Mouse (Mus musculus): Measurements from ENCODE around the gene Med6. TPM values are rescaled to one million over a fixed set of nuclear protein-coding genes. Genes with fewer than 3 reads are reported as not detected.
"Not testable (repeated sequence)": the region's sequence is repeated elsewhere in the genome, so short reads cannot be mapped to it uniquely, and the experiment has no call there.

Med6 gene
- polyA plus RNA-seq, 1 experiment = 32.7 TPM

DNA sequence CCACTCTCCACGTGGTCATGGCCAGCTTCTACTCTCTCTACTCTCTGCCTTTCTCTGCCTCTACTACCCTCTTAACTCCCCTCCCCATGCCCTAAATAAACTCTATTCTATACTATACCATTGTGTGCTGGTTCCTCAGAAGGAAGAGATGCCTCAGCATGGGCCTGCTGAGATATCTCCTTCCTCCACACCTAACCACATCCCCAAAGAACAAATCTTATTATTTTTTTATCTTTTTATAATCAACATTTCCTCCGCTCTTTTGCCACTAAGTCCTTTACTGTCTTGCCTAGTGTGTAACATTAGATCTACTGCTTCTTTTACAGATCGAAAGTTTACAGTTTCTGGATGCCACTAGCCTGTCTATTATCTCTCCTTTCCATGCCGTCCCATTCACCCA lies 47.6 kb downstream of the Med6 start:
- no peak for DNase-seq (ENCODE audit: low read depth)
- TF ChIP-seq POLR2A (IDR thresholded peaks at IDR 0.05; ENCODE audit: borderline replicate concordance, extremely low read depth, insufficient read depth, insufficient read length, poor library complexity, severe bottlenecking) (no peak), CTCF (IDR thresholded peaks at IDR 0.05; ENCODE audit: borderline replicate concordance, extremely low read depth, insufficient read depth, insufficient read length) (no peak)

DNA sequence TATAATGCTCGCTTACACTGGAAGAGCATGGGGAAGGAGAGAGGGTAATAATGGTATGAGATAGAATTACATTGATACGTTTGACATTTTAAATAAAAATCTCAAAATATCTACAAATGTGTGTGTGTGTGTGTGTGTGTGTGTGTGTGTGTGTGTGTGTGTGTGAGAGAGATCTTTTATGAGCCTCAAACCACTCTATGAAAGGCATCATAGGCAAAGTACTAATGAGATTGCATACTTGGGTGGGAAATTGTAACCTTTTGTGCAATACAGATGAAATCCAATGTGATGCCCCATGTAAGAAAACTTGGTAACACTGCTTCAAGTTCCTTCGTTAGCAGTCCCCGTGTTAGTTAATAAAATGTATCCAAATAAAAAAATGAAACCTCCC lies 61.8 kb downstream of the Med6 start:
- no peak for TF ChIP-seq POLR2A (IDR thresholded peaks at IDR 0.05; ENCODE audit: borderline replicate concordance, extremely low read depth, insufficient read depth, insufficient read length, poor library complexity, severe bottlenecking)
- no peak for TF ChIP-seq CTCF (IDR thresholded peaks at IDR 0.05; ENCODE audit: borderline replicate concordance, extremely low read depth, insufficient read depth, insufficient read length)
- DNase-seq (ENCODE audit: low read depth) = no peak

DNA sequence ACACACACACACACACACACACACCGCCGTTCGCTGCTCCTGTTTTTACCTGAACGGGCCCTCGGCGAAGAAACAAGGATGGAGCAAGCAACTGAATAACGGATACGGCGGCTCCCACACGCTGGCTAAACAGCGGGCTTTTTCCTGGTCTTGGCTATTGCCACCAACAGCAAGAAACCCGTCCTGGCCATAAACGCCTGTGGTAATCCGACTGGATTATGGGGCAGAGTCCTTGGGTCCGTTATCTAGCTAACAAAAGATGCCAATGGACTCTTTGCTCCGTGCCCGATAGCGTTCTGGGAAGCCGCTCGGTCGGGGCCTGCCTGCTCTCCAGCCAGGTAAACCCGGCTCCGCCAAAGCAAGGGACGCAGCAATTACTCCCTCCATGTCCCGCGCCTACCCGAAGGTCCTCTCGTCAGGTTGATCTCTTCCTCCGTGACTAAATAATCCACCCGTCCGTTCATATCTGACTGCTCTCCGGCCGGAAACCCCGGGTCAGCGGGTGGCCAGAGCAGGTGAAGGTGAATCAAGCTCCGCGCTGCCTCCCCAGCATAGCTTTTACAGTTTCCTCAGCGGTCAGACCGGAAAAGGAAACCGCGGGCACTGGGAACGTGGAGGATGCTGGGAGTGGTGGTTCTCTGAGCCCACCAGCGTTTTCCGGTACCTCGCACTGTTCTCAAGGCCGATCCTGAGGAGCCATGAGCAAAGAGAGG lies 62.3 kb downstream of the Med6 start, which contains the start of the genes Gm20498 and Synj2bp:
Gene Gm20498, minus strand, starts transcription at position 590 of the 713 bp plus-strand sequence.
Gene Synj2bp, minus strand, starts transcription at position 596 of the 713 bp plus-strand sequence.
- no peak for TF ChIP-seq CTCF (IDR thresholded peaks at IDR 0.05; ENCODE audit: borderline replicate concordance, extremely low read depth, insufficient read depth, insufficient read length)
- peak; percentile 36; the same call in 1 of the 2 replicates for TF ChIP-seq POLR2A (IDR thresholded peaks at IDR 0.05; ENCODE audit: borderline replicate concordance, extremely low read depth, insufficient read depth, insufficient read length, poor library complexity, severe bottlenecking)

DNA sequence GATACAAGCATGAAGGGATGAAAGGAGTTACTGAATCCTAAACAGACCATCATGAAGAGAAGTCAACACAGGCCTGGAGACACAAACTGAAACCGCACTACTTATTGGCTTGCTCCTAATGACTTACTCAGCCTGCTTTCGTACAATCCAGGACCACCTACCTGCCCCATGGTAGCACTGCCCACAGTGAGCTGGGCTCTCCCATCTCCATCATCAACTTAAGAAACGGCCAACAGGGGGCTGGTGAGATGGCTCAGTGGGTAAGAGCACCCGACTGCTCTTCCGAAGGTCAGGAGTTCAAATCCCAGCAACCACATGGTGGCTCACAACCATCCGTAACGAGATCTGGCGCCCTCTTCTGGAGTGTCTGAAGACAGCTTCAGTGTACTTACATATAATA lies 64.2 kb downstream of the Med6 start:
- DNase-seq (ENCODE audit: low read depth) = not testable (repeated sequence)

More for the DNA sequence above, 62.3 kb downstream of the Med6 start, which contains the start of the genes Gm20498 and Synj2bp:
- DNase-seq (ENCODE audit: low read depth) = peak; percentile 96

Other genes with a start within 250 kb of the Med6 start
- gene Gm4787, start 215.5 kb downstream of the Med6 start, polyA plus RNA-seq (2012; rRNA removed) = 0.97 and 1.6 TPM in 2 replicates
- 1.00 and 1.7 TPM in 2 replicates for gene Adam4, start 173.1 kb downstream of the Med6 start, polyA plus RNA-seq (2012; rRNA removed)
- gene Cox16, start 109.9 kb downstream of the Med6 start, polyA plus RNA-seq (2012; rRNA removed) = 77.7 and 106 TPM in 2 replicates
- gene Gm20498, start 62.1 kb downstream of the Med6 start, polyA plus RNA-seq (2012; rRNA removed) = 18.5 and 27.6 TPM in 2 replicates
- gene Synj2bp, start 62.1 kb downstream of the Med6 start, polyA plus RNA-seq (2012; rRNA removed) = 21.8 and 21.9 TPM in 2 replicates
- gene Adam21, start 26.5 kb downstream of the Med6 start, polyA plus RNA-seq (2012; rRNA removed) = 0.35 and 0.48 TPM in 2 replicates
- gene Ttc9, start 36.2 kb upstream of the Med6 start, polyA plus RNA-seq (2012; rRNA removed) = 14.0 and 20.2 TPM in 2 replicates
- gene Map3k9, start 186.2 kb upstream of the Med6 start, polyA plus RNA-seq (2012; rRNA removed) = 10.0 and 24.6 TPM in 2 replicates

All from brain, embryonic 14.5 days (tissue).